Mouse (Mus musculus) small intestine, adult 2 months (tissue): ENCODE measurements around the gene Lef1. TPM values are rescaled to one million over a fixed set of nuclear protein-coding genes. Genes with fewer than 3 reads are reported as not detected.

Experiments used
- H3K27ac ChIP-seq: fragments of 200-500 bp; 2 replicates; pipeline ENCODE4 v1.5.1; 2012; ENCODE audit warnings: low read depth, low read length, control low read depth, inconsistent platforms; ENCODE audit not compliant: insufficient read depth
- H3K27me3 ChIP-seq: fragments of 200-500 bp; 2 replicates; pipeline ENCODE4 v1.6.1; 2012; ENCODE audit warnings: mild to moderate bottlenecking, moderate library complexity, low read length, inconsistent platforms; ENCODE audit not compliant: control insufficient read depth, insufficient read depth
- H3K36me3 ChIP-seq: fragments of 200-500 bp; 2 replicates; pipeline ENCODE4 v1.6.1; 2012; ENCODE audit warnings: mild to moderate bottlenecking, low read length, control low read depth, inconsistent platforms; ENCODE audit not compliant: control insufficient read depth, insufficient read depth
- H3K4me1 ChIP-seq: fragments of 200-500 bp; 2 replicates; pipeline ENCODE4 v1.6.1; 2012; ENCODE audit warnings: low read length, inconsistent platforms, mixed read lengths; ENCODE audit not compliant: control insufficient read depth, insufficient read depth, insufficient read length
- H3K4me3 ChIP-seq: fragments of 200-500 bp; 2 replicates; pipeline ENCODE4 v1.5.1; 2012; ENCODE audit warnings: low read depth, mild to moderate bottlenecking, control low read depth, inconsistent platforms, low read length, moderate library complexity
- CTCF ChIP-seq: fragments of 200-500 bp; IDR thresholded peaks from 2 replicates; pipeline ENCODE4 v1.5.1; 2012; ENCODE audit warnings: low read depth, mild to moderate bottlenecking, control low read depth, inconsistent platforms, low read length, moderate library complexity, mixed read lengths; ENCODE audit not compliant: insufficient replicate concordance, insufficient read length; ENCODE audit errors: extremely low read depth
- POLR2A ChIP-seq: fragments of 200-500 bp; IDR thresholded peaks from 2 replicates; pipeline ENCODE4 v1.6.1; 2012; ENCODE audit warnings: low read depth, mild to moderate bottlenecking, control low read depth, inconsistent platforms, low read length, moderate library complexity
- WGBS: fragments of 180-500 bp; shearing (Covaris S2); methylation state at CpG from one replicate; pipeline ENCODE4 v1.1.7; 2018; 5-methylcytosine and 5-hydroxymethylcytosine counted together
- polyA plus RNA-seq: library from polyadenylated mRNA; depleted of rRNA; stranded (reverse); fragments of >200 nt; gene quantifications from 2 replicates; pipeline ENCODE4 v1.2.3, GENCODE M21; 2012

Gene Lef1
- polyA plus RNA-seq, 1 experiment = 1.1 TPM

DNA sequence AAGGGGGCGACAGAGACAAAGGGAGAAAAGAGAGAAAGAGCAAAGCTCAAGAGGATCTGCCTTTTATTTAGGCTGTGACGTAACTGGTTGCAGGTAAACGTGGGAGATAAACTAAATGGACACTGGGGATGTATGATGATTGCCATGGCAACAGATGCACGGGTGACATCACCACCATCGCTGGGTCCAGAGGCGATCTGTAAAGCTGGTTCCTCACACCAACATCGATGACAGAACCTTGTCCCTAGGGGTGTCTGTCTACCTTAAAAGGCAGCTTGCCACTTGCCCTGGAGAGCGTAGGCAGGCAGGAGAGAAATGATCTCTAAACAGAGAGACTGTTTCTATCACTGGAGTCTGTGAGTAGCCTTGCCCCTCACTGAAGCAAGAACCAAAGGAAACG, 23.7 kb downstream of the Lef1 start:
- no peak overlapping the region for H3K4me3 ChIP-seq
- WGBS = 66% methylated on average over 9 of the region's 9 CpGs

DNA sequence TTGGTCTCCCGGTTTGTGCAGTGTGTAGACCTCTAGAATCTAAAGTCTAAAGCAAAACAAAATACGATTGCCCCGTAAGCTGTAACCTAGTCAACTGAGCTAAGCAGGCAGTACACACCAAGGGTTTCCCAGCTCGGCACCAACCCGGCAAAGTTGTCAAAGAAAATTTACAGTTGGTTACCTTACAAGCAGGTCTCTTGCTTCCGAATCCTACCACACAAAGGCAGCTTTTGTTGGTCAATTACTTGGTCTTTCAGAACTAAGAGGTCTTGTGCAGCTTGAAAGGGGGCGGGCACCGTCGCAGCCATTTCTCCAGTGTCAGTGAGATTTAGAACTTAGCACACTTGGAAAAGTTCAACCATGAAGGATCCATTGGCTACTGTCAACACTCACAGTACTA, 25.2 kb downstream of the Lef1 start:
- TF ChIP-seq POLR2A = no peak
- no peak for TF ChIP-seq CTCF
- 82% methylated on average over 9 of the region's 9 CpGs for WGBS
- Histone ChIP-seq H3K4me1 (no peaks in the 10 kb centered on the region), H3K27ac (no peak overlapping the region), H3K27me3 (no peaks in the 10 kb centered on the region), H3K36me3 (no peaks in the 10 kb centered on the region), H3K4me3 (no peak overlapping the region)

More for the DNA sequence above, 23.7 kb downstream of the Lef1 start:
- Histone ChIP-seq H3K27me3 (no peaks in the 10 kb centered on the region), H3K27ac (no peak overlapping the region), H3K36me3 (no peaks in the 10 kb centered on the region), H3K4me1 (no peaks in the 10 kb centered on the region)
- TF ChIP-seq CTCF = no peak
- TF ChIP-seq POLR2A = no peak

DNA sequence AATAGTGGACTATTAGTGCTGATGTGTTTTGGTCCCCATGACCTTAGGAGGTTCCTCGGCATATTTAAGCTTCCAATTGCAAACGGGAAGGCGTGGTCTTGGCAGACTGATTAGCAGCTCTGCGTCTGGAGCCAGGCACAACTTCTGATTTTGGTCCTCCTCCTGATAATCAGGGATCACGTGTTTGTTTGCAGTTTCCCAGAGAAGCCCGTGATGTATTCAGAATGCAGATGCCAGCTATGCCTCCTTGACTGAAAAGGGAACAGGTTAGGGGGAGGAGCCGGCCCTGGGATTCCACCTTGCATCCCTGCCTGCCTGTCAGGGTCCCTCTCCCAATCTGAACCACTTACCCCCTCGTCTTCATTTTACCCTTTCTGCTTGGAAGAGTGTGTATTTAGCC, 26.2 kb downstream of the Lef1 start:
- WGBS = 18% methylated on average over 8 of the region's 8 CpGs

DNA sequence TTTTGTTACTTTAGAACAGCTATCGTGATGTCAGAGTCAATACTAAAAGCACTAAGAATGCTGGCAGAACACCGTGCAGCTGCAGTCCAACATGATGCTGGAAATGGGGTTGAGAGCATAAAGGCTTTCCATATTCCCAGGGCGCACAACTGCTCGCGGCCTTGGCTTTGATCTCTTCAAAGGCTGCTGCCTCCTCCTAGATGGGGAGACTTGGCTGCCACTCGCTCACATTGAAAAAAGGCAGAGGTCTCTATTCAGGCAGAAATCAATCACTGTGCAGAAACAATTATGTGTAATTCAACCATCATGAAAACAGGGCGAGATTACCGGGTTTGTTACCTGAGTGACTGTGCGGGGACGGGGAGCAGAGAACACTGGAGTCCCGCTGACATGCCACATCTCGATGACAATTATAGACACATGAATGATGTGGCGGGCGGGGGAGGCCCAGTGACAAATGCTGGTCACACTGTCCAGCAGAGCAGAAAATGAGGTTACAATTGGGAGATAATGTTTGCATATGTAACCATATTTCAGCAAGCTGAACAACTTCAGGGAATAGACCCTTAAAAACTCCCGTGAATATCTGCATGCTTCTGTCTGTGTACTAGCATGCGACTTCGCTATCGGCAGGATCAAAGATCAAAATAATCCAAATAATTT, 27.0 kb downstream of the Lef1 start:
- TF ChIP-seq POLR2A = no peak
- no peak for TF ChIP-seq CTCF
- Histone ChIP-seq H3K27ac (no peak overlapping the region), H3K27me3 (no peaks in the 10 kb centered on the region)

More for the DNA sequence above, 26.2 kb downstream of the Lef1 start:
- no peak overlapping the region for H3K27ac ChIP-seq
- no peak overlapping the region for H3K4me3 ChIP-seq
- H3K4me1 ChIP-seq = no peaks in the 10 kb centered on the region
- no peaks in the 10 kb centered on the region for H3K27me3 ChIP-seq
- H3K36me3 ChIP-seq = no peaks in the 10 kb centered on the region
- TF ChIP-seq POLR2A (no peak), CTCF (no peak)

DNA sequence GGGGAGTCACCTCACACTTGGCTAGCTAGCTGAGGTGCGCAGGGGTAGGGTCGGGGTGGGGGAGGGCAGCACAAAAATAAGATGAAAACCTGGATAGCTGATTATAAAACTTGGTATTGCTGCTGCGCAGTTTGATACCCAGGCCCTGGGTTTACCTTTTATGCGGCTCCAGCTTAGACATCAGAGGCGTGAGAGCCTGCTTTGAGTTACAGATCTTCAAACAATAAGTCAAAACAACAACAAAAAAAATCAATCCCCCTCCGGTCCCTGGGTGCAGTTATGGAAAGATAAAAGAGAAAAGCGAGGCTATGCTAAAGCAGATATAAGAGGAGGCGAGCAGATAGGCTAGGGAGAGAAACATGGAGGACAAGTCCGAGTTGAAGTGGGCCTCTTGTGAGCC, 28.0 kb downstream of the Lef1 start:
- H3K27ac ChIP-seq = no peak overlapping the region
- no peaks in the 10 kb centered on the region for H3K27me3 ChIP-seq
- H3K36me3 ChIP-seq = no peaks in the 10 kb centered on the region
- TF ChIP-seq CTCF = no peak
- no peak for TF ChIP-seq POLR2A
- no peaks in the 10 kb centered on the region for H3K4me1 ChIP-seq
- no peak overlapping the region for H3K4me3 ChIP-seq
- 80% methylated on average over 9 of the region's 9 CpGs for WGBS

More for the DNA sequence above, 27.0 kb downstream of the Lef1 start:
- Histone ChIP-seq H3K36me3 (no peaks in the 10 kb centered on the region), H3K4me3 (no peak overlapping the region), H3K4me1 (no peaks in the 10 kb centered on the region)
- 75% methylated on average over 18 of the region's 18 CpGs for WGBS

DNA sequence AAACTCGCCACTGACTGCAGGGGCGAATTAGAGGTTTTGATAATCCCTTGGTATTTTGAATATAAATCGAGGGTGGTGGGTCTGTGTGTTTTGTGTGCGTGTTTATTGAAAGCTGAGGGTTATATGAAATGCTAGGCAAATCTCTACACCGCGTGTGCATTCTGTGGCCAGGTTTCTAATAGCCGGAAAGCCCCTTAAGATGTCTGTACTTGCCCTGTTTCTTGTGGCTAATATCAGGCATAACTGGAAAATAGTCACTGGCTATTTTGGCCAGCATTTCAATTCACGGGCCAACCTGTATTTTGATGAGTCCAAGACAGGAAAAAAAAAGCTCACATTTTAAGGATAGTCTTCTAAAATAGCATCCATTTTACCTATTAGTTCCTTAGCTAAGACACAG, 28.5 kb downstream of the Lef1 start:
- no peaks in the 10 kb centered on the region for H3K36me3 ChIP-seq
- TF ChIP-seq POLR2A (no peak), CTCF (no peak)
- no peaks in the 10 kb centered on the region for H3K27me3 ChIP-seq
- H3K4me3 ChIP-seq = no peak overlapping the region
- no peak overlapping the region for H3K27ac ChIP-seq
- 87% methylated on average over 8 of the region's 8 CpGs for WGBS
- H3K4me1 ChIP-seq = no peaks in the 10 kb centered on the region

DNA sequence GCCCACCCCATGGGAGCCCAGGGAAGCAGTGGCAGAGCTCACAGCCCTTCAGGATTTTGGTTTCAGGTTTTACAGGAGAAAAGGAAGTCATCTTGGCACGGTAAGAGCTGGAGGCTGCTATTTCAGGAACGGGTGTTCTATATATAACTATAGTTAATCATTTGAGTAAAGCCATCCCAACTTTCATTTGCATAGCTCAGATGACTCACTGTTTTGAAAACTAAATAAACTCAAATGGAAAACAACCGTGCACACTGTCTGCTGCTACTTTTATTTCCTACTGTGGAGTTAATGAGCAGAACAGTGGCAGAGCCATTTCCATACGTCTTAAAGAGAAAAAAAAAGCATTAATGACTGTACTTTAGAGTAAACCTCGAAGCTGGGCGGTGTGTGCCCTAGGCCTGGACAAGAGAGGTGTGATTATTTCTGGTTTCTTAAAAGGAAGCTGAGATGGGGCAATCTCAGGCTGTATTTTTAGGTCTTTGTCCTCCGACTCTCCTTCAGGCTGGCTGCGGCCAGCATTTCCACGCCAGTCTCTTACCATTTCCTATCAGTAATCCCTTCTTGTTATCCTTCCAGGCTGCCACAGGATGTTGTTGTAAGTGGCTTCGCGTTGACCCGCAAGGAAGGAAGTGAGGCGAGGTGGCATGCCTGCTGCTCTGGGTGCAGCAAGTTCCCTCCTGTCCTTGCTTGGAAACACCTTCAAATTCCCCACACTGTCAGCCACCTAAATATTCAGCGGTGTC, 29.2 kb downstream of the Lef1 start:
- H3K4me3 ChIP-seq = no peak overlapping the region

More for the DNA sequence above, 29.2 kb downstream of the Lef1 start:
- TF ChIP-seq CTCF (no peak), POLR2A (no peak)
- no peaks in the 10 kb centered on the region for H3K4me1 ChIP-seq
- no peaks in the 10 kb centered on the region for H3K36me3 ChIP-seq
- no peaks in the 10 kb centered on the region for H3K27me3 ChIP-seq
- WGBS = 56% methylated on average over 14 of the region's 14 CpGs
- no peak overlapping the region for H3K27ac ChIP-seq
